Mouse (Mus musculus): ENCODE data around the gene Hoxc10. TPM values are rescaled to one million over a fixed set of nuclear protein-coding genes. Genes with fewer than 3 reads are reported as not detected.
A peak's percentile ranks its signal among the peaks of the same experiment; 100 is the strongest.

Gene Hoxc10
- polyA plus RNA-seq, 1 experiment from 2014 or later = not detected

- Histone ChIP-seq H3K36me3 (no peaks in the 10 kb centered on the region), H3K9me3 (no peaks in the 10 kb centered on the region), H3K4me1 (replicated peaks) (peaks cover 5% of the 10 kb centered on the region; the same call in 1 of the 2 replicates), H3K27me3 (ENCODE audit: insufficient read depth, poor library complexity, severe bottlenecking) (peaks cover 100% of the 10 kb centered on the region), H3K27ac (no peak overlapping the region), H3K4me3 (peak overlapping the region; percentile 26; the same call in 1 of the 2 replicates)
- WGBS = under 1% methylated on average over 26 of the region's 28 CpGs
- peak; percentile 34 for DNase-seq (ENCODE audit: low spot score)
These were observed 48.4 kb downstream of the Hoxc10 start for GRCm38 (mm10) chr15:103015009-103015399.

GRCm38 (mm10) chr15:103015406-103016166 is 49.0 kb downstream of the Hoxc10 start:
- Histone ChIP-seq H3K9me3 (no peaks in the 10 kb centered on the region), H3K27ac (no peak overlapping the region), H3K27me3 (ENCODE audit: insufficient read depth, poor library complexity, severe bottlenecking) (peaks cover 100% of the 10 kb centered on the region), H3K4me3 (peak overlapping the region; percentile 26; the same call in 1 of the 2 replicates), H3K4me1 (replicated peaks) (peaks cover 5% of the 10 kb centered on the region; the same call in 1 of the 2 replicates), H3K36me3 (no peaks in the 10 kb centered on the region)
- 1% methylated on average over 19 of the region's 19 CpGs for WGBS
- DNase-seq (ENCODE audit: low spot score) = peak; percentile 51

- DNase-seq (ENCODE audit: low spot score) = no peak
- WGBS = 4% methylated on average over 9 of the region's 9 CpGs
- Histone ChIP-seq H3K4me3 (no peak within 1 kb of the TSS), H3K9me3 (no peaks in the 10 kb centered on the region), H3K4me1 (replicated peaks) (peaks cover 5% of the 10 kb centered on the region; the same call in 1 of the 2 replicates), H3K36me3 (no peaks in the 10 kb centered on the region), H3K27ac (no peak within 1 kb of the TSS), H3K27me3 (ENCODE audit: insufficient read depth, poor library complexity, severe bottlenecking) (peaks cover 100% of the 10 kb centered on the region)
These were observed 52.0 kb downstream of the Hoxc10 start, which contains the start of gene Hoxc4 for GRCm38 (mm10) chr15:103018636-103019035. Gene Hoxc4 (plus strand): TSS chr15:103018934.

DNA sequence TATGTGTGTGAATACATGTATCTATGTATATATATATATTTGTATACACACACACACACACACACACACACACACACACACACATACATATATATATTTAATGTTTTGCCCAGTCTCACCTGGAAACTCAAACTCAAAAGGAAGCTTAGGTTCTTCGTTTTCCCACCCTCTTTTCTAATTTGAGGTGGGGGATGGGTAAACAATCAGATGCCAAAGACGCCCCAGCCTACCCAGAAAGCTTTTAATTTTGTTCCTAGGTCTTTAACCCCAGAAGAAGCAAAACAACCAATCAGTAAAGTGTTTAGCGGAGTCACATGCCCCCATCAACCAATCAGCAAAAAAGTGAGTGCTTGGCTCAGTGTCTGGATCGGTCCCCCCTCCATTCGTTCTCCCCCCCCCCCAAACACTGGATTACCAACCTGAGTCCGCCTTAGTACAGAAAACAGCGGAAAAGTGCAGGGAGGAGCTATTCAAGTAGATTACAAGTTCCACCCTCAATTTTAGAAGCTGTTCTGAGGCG is 54.4 kb downstream of the Hoxc10 start:
- Histone ChIP-seq H3K4me3 (no peak overlapping the region), H3K36me3 (no peaks in the 10 kb centered on the region), H3K9me3 (no peaks in the 10 kb centered on the region), H3K27ac (no peak overlapping the region), H3K27me3 (ENCODE audit: insufficient read depth, poor library complexity, severe bottlenecking) (peaks cover 100% of the 10 kb centered on the region), H3K4me1 (replicated peaks) (no peaks in the 10 kb centered on the region)
- 2% methylated on average over 8 of the region's 8 CpGs for whole genome bisulfite sequencing
- no peak for DNase-seq (ENCODE audit: low spot score)

MicroRNA genes within 50 kb of the gene (microRNA counts, 519-probe panel; counts per million panel counts)
- 1,255 counts per million, percentile 77 among the panel's probes with 10 or more counts for microRNA mmu-miR-615-3p
- microRNA mmu-miR-615-5p = 1,255 counts per million, percentile 77 among the panel's probes with 10 or more counts

Other genes with a start within 250 kb of the Hoxc10 start
- gene Calcoco1, start 244.6 kb upstream of the Hoxc10 start, polyA plus RNA-seq (2016; fragmentation: Nextera tagmentation; extraction: Ambion mirVana) = 32.1 and 38.5 TPM in 2 replicates
- gene Hoxc13, start 45.7 kb upstream of the Hoxc10 start, polyA plus RNA-seq (2016; fragmentation: Nextera tagmentation; extraction: Ambion mirVana) = 0.09 and 0.16 TPM in 2 replicates
- gene Hoxc12, start 30.0 kb upstream of the Hoxc10 start, polyA plus RNA-seq (2016; fragmentation: Nextera tagmentation; extraction: Ambion mirVana) = not detected in 2 replicates
- gene Hoxc11, start 12.4 kb upstream of the Hoxc10 start, polyA plus RNA-seq (2016; fragmentation: Nextera tagmentation; extraction: Ambion mirVana) = not detected in 2 replicates
- gene Hoxc5, start 647 bp downstream of the Hoxc10 start, polyA plus RNA-seq (2016; fragmentation: Nextera tagmentation; extraction: Ambion mirVana) = 0.37 and 10.8 TPM in 2 replicates
- gene Hoxc9, start 9.6 kb downstream of the Hoxc10 start, polyA plus RNA-seq (2016; fragmentation: Nextera tagmentation; extraction: Ambion mirVana) = not detected in 2 replicates
- gene Hoxc8, start 23.8 kb downstream of the Hoxc10 start, polyA plus RNA-seq (2016; fragmentation: Nextera tagmentation; extraction: Ambion mirVana) = not detected in 2 replicates
- gene Hoxc6, start 31.5 kb downstream of the Hoxc10 start, polyA plus RNA-seq (2016; fragmentation: Nextera tagmentation; extraction: Ambion mirVana) = not detected in 2 replicates
- 1.5 and 29.6 TPM in 2 replicates for gene Hoxc4, start 52.1 kb downstream of the Hoxc10 start, polyA plus RNA-seq (2016; fragmentation: Nextera tagmentation; extraction: Ambion mirVana)
- 24.3 TPM in 2 replicates for gene Smug1, start 200.3 kb downstream of the Hoxc10 start, polyA plus RNA-seq (2016; fragmentation: Nextera tagmentation; extraction: Ambion mirVana)